In the genomic region with DNA sequence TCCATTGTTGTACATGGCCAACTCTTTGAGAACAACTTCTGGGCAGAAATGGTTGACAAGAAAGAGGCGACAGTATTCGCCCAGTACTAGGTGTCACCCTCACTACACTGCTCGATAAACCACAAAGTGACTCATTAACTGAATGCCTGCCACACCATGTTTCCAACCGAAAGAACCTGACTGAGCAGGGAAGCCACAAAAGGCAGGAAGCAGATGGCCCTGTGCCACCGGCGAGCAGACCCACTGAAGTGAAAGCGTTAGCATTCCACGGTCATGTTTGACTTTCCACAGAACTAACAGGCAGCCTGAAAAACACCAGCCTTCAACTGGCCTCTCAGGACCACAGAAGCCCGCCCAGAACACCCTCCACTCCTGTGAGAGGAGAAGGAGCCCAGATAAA, we compare ENCODE assay signal across 10 mouse cellular contexts. TPM values are rescaled to one million over a fixed set of nuclear protein-coding genes. Genes with fewer than 3 reads are reported as not detected.
A peak's percentile ranks its signal among the peaks of the same experiment; 100 is the strongest.
DNase-seq lines count a peak whose midpoint lies in the region; ATAC-seq and TF ChIP-seq lines count a peak whose summit lies in the region.
"Had no signal": no experiment of that assay in that cellular context is flagged by ENCODE, and none has a peak within 500 bp of the region (broad histone marks: within the 10 kb centered on the region; RNA-seq: fewer than 3 reads in every experiment).

No protein-coding gene starts in this region.

- H3K4me1 ChIP-seq in kidney, embryonic 14.5 days (ENCODE audit: control insufficient read depth, insufficient read depth, low read length): no peaks in the 10 kb centered on the region
- H3K4me1 ChIP-seq in liver, embryonic 16.5 days (ENCODE audit: control insufficient read depth, low read depth, low read length): peaks cover 5% of the 10 kb centered on the region; the same call in 1 of the 2 replicates
- no peaks in the 10 kb centered on the region for H3K4me1 ChIP-seq in hindbrain, embryonic 11.5 days (replicated peaks; ENCODE audit: control insufficient read depth, insufficient read depth, low read length)
- H3K4me1 ChIP-seq: embryonic facial prominence, embryonic 12.5 days had no signal

- no peak for ATAC-seq in kidney, embryonic 14.5 days (ENCODE audit: low FRiP score, low TSS enrichment)
- no peak for ATAC-seq in liver, embryonic 16.5 days (ENCODE audit: low read depth)
- ATAC-seq in hindbrain, embryonic 11.5 days (ENCODE audit: low FRiP score): no peak

- no peak overlapping the region for H3K4me3 ChIP-seq in kidney, embryonic 14.5 days (ENCODE audit: low read length)
- no peak overlapping the region for H3K4me3 ChIP-seq in liver, embryonic 16.5 days (ENCODE audit: low read depth, low read length)
- no peak overlapping the region for H3K4me3 ChIP-seq in myocyte
- no peak overlapping the region for H3K4me3 ChIP-seq in hindbrain, embryonic 11.5 days (ENCODE audit: low read depth, low read length)
- H3K4me3 ChIP-seq: embryonic facial prominence, embryonic 12.5 days had no signal

- no peak overlapping the region for H3K4me2 ChIP-seq in kidney, embryonic 14.5 days (replicated peaks; ENCODE audit: low read depth, low read length)
- H3K4me2 ChIP-seq in liver, embryonic 16.5 days (ENCODE audit: low read depth, low read length): no peak overlapping the region
- peak overlapping the region; percentile 64 for H3K4me2 ChIP-seq in myocyte (ENCODE audit: low read depth)
- H3K4me2 ChIP-seq in hindbrain, embryonic 11.5 days (replicated peaks; ENCODE audit: low read depth, low read length): no peak overlapping the region
- H3K4me2 ChIP-seq: embryonic facial prominence, embryonic 12.5 days had no signal

- no peaks in the 10 kb centered on the region for H3K9me3 ChIP-seq in kidney, embryonic 14.5 days (ENCODE audit: control insufficient read depth, low read length)
- no peaks in the 10 kb centered on the region for H3K9me3 ChIP-seq in liver, embryonic 16.5 days (replicated peaks; ENCODE audit: control insufficient read depth, low read length)
- H3K9me3 ChIP-seq in hindbrain, embryonic 11.5 days (ENCODE audit: control insufficient read depth, low read length): no peaks in the 10 kb centered on the region
- H3K9me3 ChIP-seq: embryonic facial prominence, embryonic 12.5 days had no signal

- no peak overlapping the region for H3K9ac ChIP-seq in kidney, embryonic 14.5 days (ENCODE audit: low read depth, low read length)
- no peak overlapping the region for H3K9ac ChIP-seq in liver, embryonic 16.5 days (ENCODE audit: low read depth, low read length)
- H3K9ac ChIP-seq in hindbrain, embryonic 11.5 days (ENCODE audit: low read depth, low read length): no peak overlapping the region
- H3K9ac ChIP-seq: embryonic facial prominence, embryonic 12.5 days had no signal

- H3K27ac ChIP-seq in kidney, embryonic 14.5 days (ENCODE audit: low read depth, low read length): no peak overlapping the region
- peak overlapping the region; percentile 22; the same call in 1 of the 2 replicates for H3K27ac ChIP-seq in liver, embryonic 16.5 days (ENCODE audit: low read length)
- H3K27ac ChIP-seq in hindbrain, embryonic 11.5 days (ENCODE audit: low read depth, low read length): no peak overlapping the region
- H3K27ac ChIP-seq: embryonic facial prominence, embryonic 12.5 days had no signal

- peaks cover 9% of the 10 kb centered on the region for H3K79me2 ChIP-seq in myocyte (ENCODE audit: control insufficient read depth, insufficient read depth)

- peaks cover 89% of the 10 kb centered on the region for H3K36me3 ChIP-seq in kidney, embryonic 14.5 days (ENCODE audit: control insufficient read depth, insufficient read depth, low read length)
- peaks cover 48% of the 10 kb centered on the region for H3K36me3 ChIP-seq in liver, embryonic 16.5 days (ENCODE audit: control insufficient read depth, insufficient read depth)
- H3K36me3 ChIP-seq in myocyte (ENCODE audit: control insufficient read depth, insufficient read depth): peaks cover 15% of the 10 kb centered on the region
- peaks cover 17% of the 10 kb centered on the region for H3K36me3 ChIP-seq in hindbrain, embryonic 11.5 days (ENCODE audit: control insufficient read depth, insufficient read depth, low read length)

- TF ChIP-seq POLR2A in myocyte (IDR thresholded peaks at IDR 0.05; ENCODE audit: insufficient read length, low read depth): no peak

- H3K27me3 ChIP-seq in kidney, embryonic 14.5 days (ENCODE audit: control insufficient read depth, insufficient read depth, low read length): no peaks in the 10 kb centered on the region
- no peaks in the 10 kb centered on the region for H3K27me3 ChIP-seq in liver, embryonic 16.5 days (ENCODE audit: control insufficient read depth, insufficient read depth, low read depth, low read length)
- no peaks in the 10 kb centered on the region for H3K27me3 ChIP-seq in myocyte (ENCODE audit: control insufficient read depth, insufficient read depth, insufficient read length)
- H3K27me3 ChIP-seq in hindbrain, embryonic 11.5 days (ENCODE audit: control insufficient read depth, insufficient read depth, low read length): no peaks in the 10 kb centered on the region
- H3K27me3 ChIP-seq: embryonic facial prominence, embryonic 12.5 days had no signal

- WGBS in kidney, embryonic 14.5 days: 85% methylated on average over 9 of the region's 9 CpGs
- 33% methylated on average over 9 of the region's 9 CpGs for WGBS in liver, embryonic 16.5 days (ENCODE audit: insufficient replicate concordance)
- WGBS in hindbrain, embryonic 11.5 days: 90% methylated on average over 9 of the region's 9 CpGs

- no peak overlapping the region for H3ac ChIP-seq in myocyte (ENCODE audit: control insufficient read depth, insufficient read length)

- intact Hi-C loops in heart, postnatal 14 days (cut with DNase I): no loop called here

- peak; percentile 79 for DNase-seq in kidney, adult 11 months
- peak; percentile 45 for DNase-seq in brain, adult 2 months (ENCODE audit: low read depth, low spot score)
- DNase-seq in right cerebral cortex, adult 18-20 months: no peak
- no peak for DNase-seq in hindbrain, embryonic 11.5 days (ENCODE audit: low spot score)
- no peak for DNase-seq in heart, postnatal 14 days
- DNase-seq: adrenal gland, postnatal 36 days had no signal

TF ChIP-seq in myocyte, 11 proteins besides CTCF, POLR2A, EP300 and RAD21:
- TF ChIP-seq MYOG (IDR thresholded peaks at IDR 0.05; ENCODE audit: control insufficient read depth in 1 of 3, insufficient read depth in 1 of 3, insufficient read length in 2 of 3, low read depth in 2 of 3) (peak in 1 of 3 experiments; percentile 19), REST (IDR thresholded peaks at IDR 0.05; ENCODE audit: insufficient read depth, insufficient read length) (no peak)
TF ChIP-seq in myocyte: peak in this region for 1.

RNA-seq across cellular contexts. Expression of a gene that starts 16.8 kb away (rescaled TPM):
- 1.4 and 2.6 TPM in 2 replicates for polyA plus RNA-seq in kidney, embryonic 14.5 days (2014; fragmentation: Nextera tagmentation; extraction: Ambion mirVana)
- polyA plus RNA-seq in liver, embryonic 16.5 days (2015; fragmentation: Nextera tagmentation; extraction: Ambion mirVana): 0.05 and 0.08 TPM in 2 replicates
- polyA plus RNA-seq in myocyte (2012; fragmentation: generic; extraction: Trizol): 0.14 TPM
- 0.49 and 0.52 TPM in 2 replicates for polyA plus RNA-seq in hindbrain, embryonic 11.5 days (2014; fragmentation: Nextera tagmentation; extraction: Ambion mirVana)
- under 1 TPM; 0.83 to 0.93 TPM for total RNA-seq in heart, postnatal 14 days (2021)

RNA-seq across cellular contexts. Expression of a gene that starts 19.4 kb away (rescaled TPM):
- polyA plus RNA-seq in kidney, embryonic 14.5 days (2014; fragmentation: Nextera tagmentation; extraction: Ambion mirVana): 60.6 and 85.6 TPM in 2 replicates
- polyA plus RNA-seq in liver, embryonic 16.5 days (2015; fragmentation: Nextera tagmentation; extraction: Ambion mirVana): 33.4 and 34.2 TPM in 2 replicates
- 83.0 TPM for polyA plus RNA-seq in myocyte (2012; fragmentation: generic; extraction: Trizol)
- polyA plus RNA-seq in hindbrain, embryonic 11.5 days (2014; fragmentation: Nextera tagmentation; extraction: Ambion mirVana): 72.4 and 74.0 TPM in 2 replicates
- total RNA-seq in heart, postnatal 14 days (2021): 10 to 100 TPM; 54.4 to 55.6 TPM

RNA-seq across cellular contexts. Expression of a gene that starts 26.1 kb away (rescaled TPM):
- polyA plus RNA-seq in kidney, embryonic 14.5 days (2014; fragmentation: Nextera tagmentation; extraction: Ambion mirVana): 0.13 TPM in 1 of 2 replicates, not detected in the other
- polyA plus RNA-seq in liver, embryonic 16.5 days (2015; fragmentation: Nextera tagmentation; extraction: Ambion mirVana): 0.07 TPM in 1 of 2 replicates, not detected in the other
- polyA plus RNA-seq in myocyte (2012; fragmentation: generic; extraction: Trizol): 1.5 TPM
- 0.42 and 0.54 TPM in 2 replicates for polyA plus RNA-seq in hindbrain, embryonic 11.5 days (2014; fragmentation: Nextera tagmentation; extraction: Ambion mirVana)
- total RNA-seq in heart, postnatal 14 days (2021): not detected
- total RNA-seq: adrenal gland, postnatal 36 days had no signal

RNA-seq across cellular contexts. Expression of a gene that starts 52.4 kb away (rescaled TPM):
- 49.6 and 66.3 TPM in 2 replicates for polyA plus RNA-seq in kidney, embryonic 14.5 days (2014; fragmentation: Nextera tagmentation; extraction: Ambion mirVana)
- 19.5 and 20.4 TPM in 2 replicates for polyA plus RNA-seq in liver, embryonic 16.5 days (2015; fragmentation: Nextera tagmentation; extraction: Ambion mirVana)
- 55.0 TPM for polyA plus RNA-seq in myocyte (2012; fragmentation: generic; extraction: Trizol)
- 66.2 and 68.3 TPM in 2 replicates for polyA plus RNA-seq in hindbrain, embryonic 11.5 days (2014; fragmentation: Nextera tagmentation; extraction: Ambion mirVana)
- 10 to 100 TPM; 44.3 to 52.3 TPM for total RNA-seq in heart, postnatal 14 days (2021)

RNA-seq across cellular contexts. Expression of a gene that starts 55.8 kb away (rescaled TPM):
- 16.3 and 27.4 TPM in 2 replicates for polyA plus RNA-seq in kidney, embryonic 14.5 days (2014; fragmentation: Nextera tagmentation; extraction: Ambion mirVana)
- polyA plus RNA-seq in liver, embryonic 16.5 days (2015; fragmentation: Nextera tagmentation; extraction: Ambion mirVana): 54.7 and 73.7 TPM in 2 replicates
- 36.4 TPM for polyA plus RNA-seq in myocyte (2012; fragmentation: generic; extraction: Trizol)
- 31.7 and 36.3 TPM in 2 replicates for polyA plus RNA-seq in hindbrain, embryonic 11.5 days (2014; fragmentation: Nextera tagmentation; extraction: Ambion mirVana)
- total RNA-seq in heart, postnatal 14 days (2021): 100 to 1,000 TPM; 101 to 116 TPM

Comparison
In these comparisons a context has a peak if more than half of its experiments do, and no peak if none do; other contexts are left out.
1. DNase-seq: peak in kidney, adult 11 months (single experiment) and brain, adult 2 months (single experiment); none in right cerebral cortex, adult 18-20 months (single experiment), hindbrain, embryonic 11.5 days (single experiment) and heart, postnatal 14 days (0 of 2).